Mouse (Mus musculus) megakaryocyte-erythroid progenitor cell, adult 5 weeks (primary cell): ENCODE measurements around the gene Vmn1r219. TPM values are rescaled to one million over a fixed set of nuclear protein-coding genes. Genes with fewer than 3 reads are reported as not detected.

ENCODE experiments used
- polyA plus RNA-seq: library from polyadenylated mRNA; stranded (reverse); fragments of >175 nt; gene quantifications from 2 replicates; pipeline ENCODE4 v1.2.3, GENCODE M21; 2012

Gene Vmn1r219
- 0.01 TPM in 1 of 2 replicates, not detected in the other for polyA plus RNA-seq

DNA sequence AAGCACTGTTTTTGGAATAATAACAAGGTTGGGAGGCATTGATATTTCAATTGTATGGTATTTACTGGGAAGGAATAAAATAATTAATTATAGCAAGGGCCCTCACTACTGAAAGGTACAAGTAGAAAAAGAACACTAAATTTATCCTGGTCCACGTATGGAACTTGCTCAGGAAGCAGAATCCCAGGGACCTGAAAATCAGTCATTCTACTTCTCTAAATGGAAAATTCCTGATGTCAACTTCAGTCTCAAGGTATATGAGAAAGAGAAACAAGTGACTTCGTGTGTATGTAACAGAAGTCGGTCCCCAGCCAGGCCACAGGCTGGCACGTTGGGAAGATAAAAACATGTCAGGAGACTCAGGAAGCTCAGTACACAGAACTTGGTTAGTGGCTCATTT is at the start of gene Vmn1r219:
Gene Vmn1r219, plus strand, starts transcription at position 301 of the 400 bp plus-strand sequence.

DNA sequence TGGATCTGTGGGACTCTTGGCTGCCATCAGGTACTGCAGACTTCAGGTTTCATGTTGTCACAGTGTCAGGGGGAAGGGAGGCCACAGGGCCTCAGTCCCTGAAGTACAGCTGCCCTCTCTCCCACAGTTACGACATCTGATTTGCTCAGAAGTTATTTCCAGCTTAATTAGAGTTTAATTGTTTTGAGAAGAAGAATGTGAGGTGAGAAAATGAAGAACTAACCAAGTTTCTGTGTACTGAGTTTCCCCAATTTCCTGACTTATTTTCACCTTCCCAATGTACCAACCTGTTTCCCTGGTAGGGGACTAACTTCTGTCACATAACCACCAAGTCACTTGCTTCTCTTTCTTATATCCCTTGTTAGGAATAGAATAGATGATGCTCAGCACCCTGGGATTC is 41.0 kb upstream of the Vmn1r219 start, which contains the start of gene Vmn1r217:
Gene Vmn1r217, minus strand, starts transcription at position 101 of the 400 bp plus-strand sequence.

DNA sequence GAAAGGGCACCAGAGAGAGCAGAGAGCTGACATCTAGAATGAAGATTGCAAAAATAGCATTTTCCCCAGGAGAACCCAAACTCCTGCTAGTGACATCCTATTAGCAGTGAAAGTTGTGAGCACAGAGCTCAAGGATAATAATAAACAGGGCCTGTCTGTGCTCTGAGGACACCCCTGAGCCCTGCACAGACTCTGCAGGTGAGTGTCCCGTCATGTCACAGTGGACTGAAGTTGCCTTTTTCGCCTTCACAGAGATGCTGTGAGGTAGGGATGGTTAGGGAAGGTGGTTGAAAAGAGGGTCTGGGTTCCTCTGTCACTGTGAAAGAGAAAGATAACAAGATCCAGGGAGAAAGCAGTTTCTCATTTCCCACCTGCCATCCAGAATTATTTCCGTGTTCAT is 26.0 kb upstream of the Vmn1r219 start, which contains the start of gene Vmn1r218:
Gene Vmn1r218, plus strand, starts transcription at position 57 of the 400 bp plus-strand sequence.

DNA sequence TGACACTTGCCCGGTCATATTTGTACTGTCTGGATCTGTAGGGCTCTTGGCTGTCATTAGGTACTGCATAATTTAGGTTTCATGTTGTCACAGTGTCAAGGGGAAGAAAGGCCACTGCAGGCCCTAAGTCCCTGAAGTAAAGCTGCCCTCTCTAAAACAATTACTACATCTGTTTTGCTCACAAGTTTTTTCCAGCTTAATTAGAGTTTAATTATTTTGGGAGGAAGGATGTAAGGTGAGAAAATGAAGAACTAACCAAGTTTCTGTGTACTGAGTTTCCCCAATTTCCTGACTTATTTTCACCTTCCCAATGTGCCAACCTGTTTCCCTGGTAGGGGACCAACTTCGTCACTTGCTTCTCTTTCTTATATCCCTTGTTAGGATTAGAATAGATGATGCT is 28.8 kb downstream of the Vmn1r219 start, which contains the start of gene Vmn1r220:
Gene Vmn1r220, minus strand, starts transcription at position 101 of the 400 bp plus-strand sequence.

DNA sequence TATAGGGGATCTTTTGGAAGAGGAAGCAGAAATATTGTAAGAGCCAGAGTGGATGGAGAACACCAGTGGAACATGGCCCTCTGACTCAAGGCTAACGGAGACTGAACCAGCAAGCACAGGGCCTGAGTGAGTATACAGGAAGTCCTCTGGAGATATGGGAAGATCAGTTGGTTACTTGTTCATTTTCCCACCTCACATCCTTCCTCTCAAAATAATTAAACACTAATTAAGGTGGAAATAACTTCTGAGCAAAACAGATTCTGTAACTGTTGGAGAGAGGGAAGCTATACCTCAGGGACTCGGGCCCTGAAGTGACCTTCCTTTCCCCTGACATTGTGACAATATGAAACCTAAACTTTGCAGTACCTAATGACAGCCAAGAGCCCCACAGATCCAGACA is 54.7 kb downstream of the Vmn1r219 start, which contains the start of gene Vmn1r221:
Gene Vmn1r221, plus strand, starts transcription at position 301 of the 400 bp plus-strand sequence.

Other genes with a start within 250 kb of the Vmn1r219 start
- not detected in 2 replicates for gene Vmn1r213, start 151.7 kb upstream of the Vmn1r219 start, polyA plus RNA-seq
- not detected in 2 replicates for gene Vmn1r214, start 128.9 kb upstream of the Vmn1r219 start, polyA plus RNA-seq
- gene Vmn1r215, start 91.3 kb upstream of the Vmn1r219 start, polyA plus RNA-seq: 0.09 TPM in 1 of 2 replicates, not detected in the other
- gene Vmn1r217, start 41.1 kb upstream of the Vmn1r219 start, polyA plus RNA-seq: not detected in 2 replicates
- gene Vmn1r218, start 26.2 kb upstream of the Vmn1r219 start, polyA plus RNA-seq: not detected in 2 replicates
- gene Vmn1r220, start 28.7 kb downstream of the Vmn1r219 start, polyA plus RNA-seq: not detected in 2 replicates
- not detected in 2 replicates for gene Vmn1r221, start 54.8 kb downstream of the Vmn1r219 start, polyA plus RNA-seq
- gene Vmn1r222, start 76.6 kb downstream of the Vmn1r219 start, polyA plus RNA-seq: not detected in 2 replicates
- not detected in 2 replicates for gene Vmn1r223, start 87.8 kb downstream of the Vmn1r219 start, polyA plus RNA-seq
- 0.45 and 1.00 TPM in 2 replicates for gene Zfp322a, start 209.9 kb downstream of the Vmn1r219 start, polyA plus RNA-seq